Mouse (Mus musculus) liver, embryonic 14.5 days (tissue): ENCODE data around the gene Snx18. TPM values are rescaled to one million over a fixed set of nuclear protein-coding genes. Genes with fewer than 3 reads are reported as not detected.

ENCODE experiments used
- ATAC-seq: fragments of 200-750 bp; cut with Nextera tagmentation; 2 replicates; pipeline ENCODE4 v1.8.0; 2017; ENCODE audit warnings: moderate number of reproducible peaks, mild to moderate bottlenecking, moderate library complexity; ENCODE audit not compliant: insufficient read depth
- DNase-seq, 3 experiments: peaks; one replicate each; pipeline ENCODE4 v3.0.0-alpha.2; 2012 to 2013; ENCODE audit warnings: low read depth in 3 of 3, low spot score in 3 of 3
- H3K27ac ChIP-seq: fragments of 300-500 bp; sonication (generic); 2 replicates; pipeline ENCODE4 v1.5.1; 2014; ENCODE audit warnings: moderate library complexity, mild to moderate bottlenecking, control low read depth, inconsistent platforms
- H3K27me3 ChIP-seq: fragments of 300-500 bp; sonication (generic); 2 replicates; pipeline ENCODE4 v1.6.1; 2014; ENCODE audit warnings: mild to moderate bottlenecking, low read length, moderate library complexity; ENCODE audit not compliant: control insufficient read depth, insufficient read depth
- H3K36me3 ChIP-seq: fragments of 300-500 bp; sonication (generic); replicated peaks from 2 replicates; pipeline ENCODE4 v1.6.1; 2014; ENCODE audit warnings: low read depth; ENCODE audit not compliant: control insufficient read depth, insufficient read depth
- H3K4me1 ChIP-seq, 2 experiments: fragments of 200-500 bp in 1 of 2; fragments of 300-500 bp in 1 of 2; sonication (generic) in 1 of 2; replicated peaks; 2 replicates each; pipeline ENCODE4 v1.6.1; 2012 to 2014; ENCODE audit warnings: antibody characterized with exemption in 1 of 2, inconsistent platforms in 1 of 2, low read length in 1 of 2; ENCODE audit not compliant: control insufficient read depth in 2 of 2, insufficient read depth in 2 of 2
- H3K4me2 ChIP-seq: fragments of 300-500 bp; sonication (generic); 2 replicates; pipeline ENCODE4 v1.6.1; 2014; ENCODE audit warnings: low read depth, mild to moderate bottlenecking, control low read depth, moderate library complexity
- H3K4me3 ChIP-seq, 2 experiments: fragments of 200-500 bp in 1 of 2; fragments of 300-500 bp in 1 of 2; sonication (generic) in 1 of 2; 2 replicates each; pipeline ENCODE4 v1.5.1; 2012 to 2014; ENCODE audit warnings: low read depth in 2 of 2, low read length in 2 of 2, mild to moderate bottlenecking in 2 of 2, control low read depth in 1 of 2, inconsistent platforms in 1 of 2, moderate library complexity in 1 of 2; ENCODE audit not compliant: insufficient read depth in 1 of 2
- H3K9ac ChIP-seq: fragments of 300-500 bp; sonication (generic); replicated peaks from 2 replicates; pipeline ENCODE4 v1.6.1; 2014; ENCODE audit warnings: mild to moderate bottlenecking, control low read depth, moderate library complexity
- H3K9me3 ChIP-seq: fragments of 300-500 bp; sonication (generic); 2 replicates; pipeline ENCODE4 v1.6.1; 2016; ENCODE audit warnings: low read length, mixed read lengths; ENCODE audit not compliant: control insufficient read depth
- CTCF ChIP-seq: IDR thresholded peaks from 2 replicates; pipeline ENCODE4 v1.5.1; 2016; ENCODE audit warnings: antibody characterized with exemption, low read depth, control low read depth
- EP300 ChIP-seq: IDR thresholded peaks from 2 replicates; pipeline ENCODE4 v1.6.1; 2016; ENCODE audit warnings: antibody characterized with exemption, low read depth
- WGBS: fragments of 180-500 bp; shearing (Covaris S2); extraction: QIAGEN DNeasy Blood & Tissue Kit; methylation state at CpG from one replicate; pipeline ENCODE4 v1.1.7; 2014; ENCODE audit not compliant: insufficient replicate concordance; 5-methylcytosine and 5-hydroxymethylcytosine counted together
- polyA plus RNA-seq, 2 experiments: library from polyadenylated mRNA; depleted of rRNA in 1 of 2; stranded (reverse) in 1 of 2; unstranded in 1 of 2; fragments of >200 nt; fragmentation: Nextera tagmentation in 1 of 2; extraction: Ambion mirVana in 1 of 2; gene quantifications; 2 replicates each; pipeline versions ENCODE4 v1.2.1 to v1.2.3; 2012 to 2014

Snx18 gene
- polyA plus RNA-seq, 2 experiments: 3.8 to 5.9 TPM

- H3K9ac ChIP-seq: no peak overlapping the region
- peaks cover 0 to 11% of the 10 kb centered on the region in 2 experiments; a peak in 2 of 4 replicates for H3K4me1 ChIP-seq
- TF ChIP-seq EP300 (no peak), CTCF (no peak)
- no peak overlapping the region for H3K4me3 ChIP-seq
- no peaks in the 10 kb centered on the region for H3K9me3 ChIP-seq
- H3K36me3 ChIP-seq: peaks cover 3% of the 10 kb centered on the region
- H3K27ac ChIP-seq: no peak overlapping the region
- H3K4me2 ChIP-seq: no peak overlapping the region
- H3K27me3 ChIP-seq: no peaks in the 10 kb centered on the region
- DNase-seq (no peak), ATAC-seq (no peak)
- 86% methylated on average over 17 of the region's 17 CpGs for WGBS
These were observed 24.7 kb downstream of the Snx18 start for GRCm38 (mm10) chr13:113593711-113594110.

DNA sequence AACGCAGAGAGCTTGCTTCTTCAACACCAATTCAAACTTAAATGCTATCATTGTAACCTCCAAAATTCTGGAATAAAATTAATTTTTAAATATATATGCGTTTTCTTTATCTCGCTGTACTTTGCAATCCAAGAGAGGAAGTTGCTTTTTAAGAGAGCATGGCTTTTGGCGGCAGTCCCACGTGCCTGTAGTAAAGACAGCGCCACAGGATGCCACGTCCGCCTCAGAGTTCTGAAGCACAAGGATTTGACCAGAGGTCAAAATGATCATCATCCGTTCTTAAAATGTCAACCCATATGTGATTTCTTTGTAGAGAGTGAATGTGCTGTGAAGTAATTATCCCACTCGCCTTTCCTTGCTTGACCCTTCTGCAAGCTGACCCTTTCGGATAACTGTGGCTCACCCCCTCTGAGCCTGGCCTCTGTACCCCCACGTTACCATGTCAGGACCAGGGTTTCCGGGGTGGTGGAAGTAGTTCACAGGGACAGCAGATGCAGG lies 25.6 kb downstream of the Snx18 start:
- no peak for TF ChIP-seq CTCF
- Histone ChIP-seq H3K27ac (no peak overlapping the region), H3K4me1 (peaks cover 0 to 11% of the 10 kb centered on the region in 2 experiments; a peak in 2 of 4 replicates), H3K9me3 (no peaks in the 10 kb centered on the region), H3K4me3 (no peak overlapping the region), H3K9ac (no peak overlapping the region), H3K4me2 (no peak overlapping the region), H3K27me3 (no peaks in the 10 kb centered on the region), H3K36me3 (peaks cover 3% of the 10 kb centered on the region)
- DNase-seq: no peak
- ATAC-seq: no peak
- WGBS: 76% methylated on average over 13 of the region's 13 CpGs

GRCm38 (mm10) chr13:113591336-113591735 lies 27.0 kb downstream of the Snx18 start:
- TF ChIP-seq CTCF (no peak), EP300 (no peak)
- DNase-seq (no peak), ATAC-seq (no peak)
- H3K4me1 ChIP-seq: peaks cover 0 to 2% of the 10 kb centered on the region in 2 experiments; a peak in 2 of 4 replicates
- H3K27me3 ChIP-seq: no peaks in the 10 kb centered on the region
- WGBS: 72% methylated on average over 11 of the region's 11 CpGs
- H3K27ac ChIP-seq: no peak overlapping the region
- no peak overlapping the region for H3K9ac ChIP-seq
- H3K9me3 ChIP-seq: no peaks in the 10 kb centered on the region
- peaks cover 3% of the 10 kb centered on the region for H3K36me3 ChIP-seq
- H3K4me3 ChIP-seq: no peak overlapping the region
- H3K4me2 ChIP-seq: no peak overlapping the region

GRCm38 (mm10) chr13:113590216-113590615 lies 28.1 kb downstream of the Snx18 start:
- peaks cover 0 to 2% of the 10 kb centered on the region in 2 experiments; a peak in 2 of 4 replicates for H3K4me1 ChIP-seq
- H3K9me3 ChIP-seq: no peaks in the 10 kb centered on the region
- H3K36me3 ChIP-seq: peaks cover 3% of the 10 kb centered on the region
- no peak overlapping the region for H3K9ac ChIP-seq
- H3K27me3 ChIP-seq: no peaks in the 10 kb centered on the region
- 68% methylated on average over 4 of the region's 4 CpGs for WGBS
- no peak overlapping the region for H3K27ac ChIP-seq
- no peak overlapping the region for H3K4me2 ChIP-seq
- ATAC-seq: no peak
- no peak for TF ChIP-seq CTCF
- no peak for TF ChIP-seq EP300
- no peak overlapping the region for H3K4me3 ChIP-seq
- no peak for DNase-seq

DNA sequence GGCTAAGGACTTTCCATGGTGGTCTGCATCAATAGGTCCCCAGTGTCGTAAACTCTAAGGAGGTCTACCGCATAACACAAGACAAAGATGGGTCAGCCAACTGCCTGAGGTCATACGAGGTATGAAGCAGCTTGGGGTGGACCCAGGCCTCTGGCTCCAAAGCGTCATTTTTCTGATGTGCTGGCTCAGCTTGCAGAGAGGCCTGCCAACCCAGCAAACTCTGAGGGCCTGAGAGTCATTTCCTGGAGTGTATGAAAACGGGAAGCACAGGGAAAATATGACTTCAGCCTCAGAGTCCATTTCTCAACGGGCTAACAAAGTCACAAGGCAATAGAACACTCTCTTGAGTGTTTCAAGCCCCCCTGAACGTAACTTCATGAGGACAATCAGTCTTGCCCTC lies 28.9 kb downstream of the Snx18 start:
- 38% methylated on average over 7 of the region's 7 CpGs for WGBS
- Histone ChIP-seq H3K27ac (no peak overlapping the region), H3K27me3 (no peaks in the 10 kb centered on the region), H3K4me2 (no peak overlapping the region), H3K9me3 (no peaks in the 10 kb centered on the region), H3K9ac (no peak overlapping the region), H3K4me1 (peaks cover 0 to 2% of the 10 kb centered on the region in 2 experiments; a peak in 2 of 4 replicates), H3K4me3 (no peak overlapping the region), H3K36me3 (peaks cover 3% of the 10 kb centered on the region)
- DNase-seq (peak in 1 of 3 experiments; percentile 37), ATAC-seq (peak; percentile 35; the same call in 1 of the 2 replicates)
- TF ChIP-seq EP300: no peak
- no peak for TF ChIP-seq CTCF
